Mouse (Mus musculus): ENCODE data around the gene Tie1.
"Not testable (repeated sequence)": the region's sequence is repeated elsewhere in the genome, so short reads cannot be mapped to it uniquely, and the experiment has no call there.

Tie1 gene

GRCm38 (mm10) chr4:118489717-118490132 is at the start of gene Tie1:
Gene Tie1, minus strand, starts transcription at chr4:118490061.
- no peak for DNase-seq

- no peak for DNase-seq
Measured at GRCm38 (mm10) chr4:118537801-118538200, 47.9 kb upstream of the Tie1 start.

- DNase-seq: no peak
Measured at GRCm38 (mm10) chr4:118535610-118536009, 45.7 kb upstream of the Tie1 start.

- DNase-seq: no peak
Measured at GRCm38 (mm10) chr4:118533605-118534004, 43.7 kb upstream of the Tie1 start.

- no peak for DNase-seq
Measured at GRCm38 (mm10) chr4:118533156-118533555, 43.3 kb upstream of the Tie1 start.

- DNase-seq: no peak
Measured at GRCm38 (mm10) chr4:118532663-118533062, 42.8 kb upstream of the Tie1 start.

GRCm38 (mm10) chr4:118527720-118528119 is 37.9 kb upstream of the Tie1 start:
- DNase-seq: no peak

GRCm38 (mm10) chr4:118527335-118527681 is 37.4 kb upstream of the Tie1 start:
- no peak for DNase-seq

GRCm38 (mm10) chr4:118526408-118527334 is 36.8 kb upstream of the Tie1 start, which contains the start of gene 2610528J11Rik:
Gene 2610528J11Rik, plus strand, starts transcription at chr4:118526999.
- DNase-seq: no peak

- DNase-seq: no peak
Measured at GRCm38 (mm10) chr4:118525779-118526178, 35.9 kb upstream of the Tie1 start.

- no peak for DNase-seq
Measured at GRCm38 (mm10) chr4:118523976-118524375, 34.1 kb upstream of the Tie1 start.

- DNase-seq: no peak
Measured at GRCm38 (mm10) chr4:118522248-118522647, 32.4 kb upstream of the Tie1 start.

- no peak for DNase-seq
Measured at GRCm38 (mm10) chr4:118518208-118518607, 28.3 kb upstream of the Tie1 start.

GRCm38 (mm10) chr4:118517497-118518146 is 27.8 kb upstream of the Tie1 start:
- DNase-seq: no peak

GRCm38 (mm10) chr4:118516699-118517496 is 27.0 kb upstream of the Tie1 start:
- DNase-seq: no peak

- DNase-seq: no peak
Measured at GRCm38 (mm10) chr4:118509050-118509449, 19.2 kb upstream of the Tie1 start.

GRCm38 (mm10) chr4:118507171-118507570 is 17.3 kb upstream of the Tie1 start:
- DNase-seq: not testable (repeated sequence)

GRCm38 (mm10) chr4:118505551-118505950 is 15.7 kb upstream of the Tie1 start:
- DNase-seq: no peak

GRCm38 (mm10) chr4:118500792-118501191 is 10.9 kb upstream of the Tie1 start:
- no peak for DNase-seq

GRCm38 (mm10) chr4:118500171-118500724 is 10.4 kb upstream of the Tie1 start:
- no peak for DNase-seq

GRCm38 (mm10) chr4:118490461-118490860 is 600 bp upstream of the Tie1 start:
- DNase-seq: no peak

GRCm38 (mm10) chr4:118476773-118477530 is 12.9 kb downstream of the Tie1 start:
- DNase-seq: no peak

Measured in cerebellum, postnatal 14 days (tissue).